Comparison of ENCODE assay signal across 7 mouse cellular contexts in the genomic region with DNA sequence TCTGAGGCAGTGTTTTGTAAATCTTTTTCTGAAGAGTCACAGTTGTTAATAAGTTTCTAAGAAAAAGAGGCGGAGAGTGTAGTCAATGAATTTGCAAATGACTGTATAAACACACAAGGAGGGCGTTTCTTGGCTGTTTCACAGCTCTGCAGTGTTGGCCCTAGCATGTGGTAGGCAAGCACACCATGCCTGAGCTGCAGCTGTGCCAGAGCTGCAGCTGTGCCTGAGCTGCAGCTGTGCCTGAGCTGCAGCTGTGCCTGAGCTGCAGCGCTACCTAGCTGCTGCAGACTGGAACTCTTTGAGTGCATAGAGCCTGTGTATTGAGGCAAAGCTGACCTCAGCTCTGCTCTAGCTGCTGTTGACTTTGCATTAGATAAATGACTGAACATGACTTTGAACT. TPM values are rescaled to one million over a fixed set of nuclear protein-coding genes. Genes with fewer than 3 reads are reported as not detected.
DNase-seq lines count a peak whose midpoint lies in the region; ATAC-seq and TF ChIP-seq lines count a peak whose summit lies in the region.

No protein-coding gene starts in this region.

- H3K9ac ChIP-seq in hindbrain, embryonic 15.5 days, result no peak overlapping the region
- no peak overlapping the region for H3K9ac ChIP-seq in liver, embryonic 14.5 days (replicated peaks)

- H3K27ac ChIP-seq in hindbrain, embryonic 15.5 days (replicated peaks), result no peak overlapping the region
- H3K27ac ChIP-seq in liver, embryonic 14.5 days, result no peak overlapping the region

- no peaks in the 10 kb centered on the region for H3K79me3 ChIP-seq in C2C12 (ENCODE audit: low read depth)

- H3K79me2 ChIP-seq in C2C12 (ENCODE audit: control insufficient read depth, insufficient read depth), result no peaks in the 10 kb centered on the region

- H3K4me2 ChIP-seq in hindbrain, embryonic 15.5 days, result no peak overlapping the region
- no peak overlapping the region for H3K4me2 ChIP-seq in liver, embryonic 14.5 days (ENCODE audit: low read depth)

- no peak overlapping the region for H3ac ChIP-seq in C2C12 (ENCODE audit: control insufficient read depth, insufficient read length, low read depth)

- no peaks in the 10 kb centered on the region for H3K4me1 ChIP-seq in hindbrain, embryonic 15.5 days (replicated peaks)
- no peaks in the 10 kb centered on the region for H3K4me1 ChIP-seq in liver, embryonic 14.5 days (replicated peaks; ENCODE audit: control insufficient read depth in 2 of 2, insufficient read depth in 2 of 2, low read length in 1 of 2)

- no peak for TF ChIP-seq CTCF in C2C12 (IDR thresholded peaks at IDR 0.05; ENCODE audit: control insufficient read depth, insufficient read depth, insufficient read length)
- TF ChIP-seq CTCF in liver, embryonic 14.5 days (IDR thresholded peaks at IDR 0.05; ENCODE audit: low read depth), result peak; percentile 68

- H3K4me3 ChIP-seq in C2C12 (ENCODE audit: insufficient read depth, poor library complexity, severe bottlenecking), result no peak overlapping the region
- no peak overlapping the region for H3K4me3 ChIP-seq in hindbrain, embryonic 15.5 days
- no peak overlapping the region for H3K4me3 ChIP-seq in liver, embryonic 14.5 days (ENCODE audit: insufficient read depth in 1 of 2, low read depth in 2 of 2, low read length in 2 of 2)

- ATAC-seq in hindbrain, embryonic 15.5 days (ENCODE audit: low FRiP score, low read depth), result peak; percentile 72; the same call in 1 of the 2 replicates
- peak; percentile 50; the same call in 1 of the 2 replicates for ATAC-seq in liver, embryonic 14.5 days (ENCODE audit: insufficient read depth)
- no peak for ATAC-seq in cerebellum, adult (ENCODE audit: insufficient number of reproducible peaks, low FRiP score, low TSS enrichment)

- H3K9me3 ChIP-seq in hindbrain, embryonic 15.5 days, result no peaks in the 10 kb centered on the region
- no peaks in the 10 kb centered on the region for H3K9me3 ChIP-seq in liver, embryonic 14.5 days (ENCODE audit: control insufficient read depth, low read length)

- TF ChIP-seq EP300 in liver, embryonic 14.5 days (IDR thresholded peaks at IDR 0.05; ENCODE audit: low read depth), result no peak

- H3K36me3 ChIP-seq in C2C12 (ENCODE audit: control insufficient read depth, insufficient read depth), result no peaks in the 10 kb centered on the region
- no peaks in the 10 kb centered on the region for H3K36me3 ChIP-seq in hindbrain, embryonic 15.5 days
- no peaks in the 10 kb centered on the region for H3K36me3 ChIP-seq in liver, embryonic 14.5 days (replicated peaks; ENCODE audit: control insufficient read depth, insufficient read depth, low read depth)

- no peaks in the 10 kb centered on the region for H3K27me3 ChIP-seq in C2C12 (ENCODE audit: control insufficient read depth, insufficient read depth, insufficient read length)
- H3K27me3 ChIP-seq in hindbrain, embryonic 15.5 days, result no peaks in the 10 kb centered on the region
- H3K27me3 ChIP-seq in liver, embryonic 14.5 days (ENCODE audit: control insufficient read depth, insufficient read depth, low read length), result no peaks in the 10 kb centered on the region

- WGBS in hindbrain, embryonic 15.5 days, result 24% methylated on average over 3 of the region's 3 CpGs
- 36% methylated on average over 3 of the region's 3 CpGs for WGBS in liver, embryonic 14.5 days (ENCODE audit: insufficient replicate concordance)

- peak; percentile 43 for DNase-seq in R1 (ENCODE audit: low read depth, low spot score)
- no peak for DNase-seq in liver, embryonic 14.5 days (ENCODE audit: low read depth in 3 of 3, low spot score in 3 of 3)
- DNase-seq in gastrocnemius, adult 8-10 months (ENCODE audit: low spot score in 2 of 2), result no peak
- DNase-seq in adrenal gland, adult 2 months, result no peak

TF ChIP-seq in C2C12, 6 proteins besides CTCF, POLR2A, EP300 and RAD21:
- TF ChIP-seq FOSL1 (IDR thresholded peaks at IDR 0.05; ENCODE audit: insufficient read depth, low read length, poor library complexity, severe bottlenecking) (no peak), CEBPB (IDR thresholded peaks at IDR 0.05; ENCODE audit: low read depth) (no peak), USF1 (IDR thresholded peaks at IDR 0.05; ENCODE audit: low read depth) (no peak), MYOD1 (IDR thresholded peaks at IDR 0.05; ENCODE audit: control insufficient read depth, insufficient read length, low read depth) (peak; percentile 94), MAX (IDR thresholded peaks at IDR 0.05) (no peak), MYOG (IDR thresholded peaks at IDR 0.05; ENCODE audit: control insufficient read depth, extremely low read depth, insufficient read length) (no peak)

RNA-seq across cellular contexts. Expression of a gene that starts 17.5 kb away (rescaled TPM):
- not detected for polyA plus RNA-seq in C2C12 (2012; fragmentation: generic; extraction: Trizol)
- polyA plus RNA-seq in hindbrain, embryonic 15.5 days (2015; fragmentation: Nextera tagmentation; extraction: Ambion mirVana), result 0.72 and 0.91 TPM in 2 replicates
- polyA plus RNA-seq in liver, embryonic 14.5 days (2012; rRNA removed), result 0.08 and 0.39 TPM in 2 replicates
- polyA plus RNA-seq in liver, embryonic 14.5 days (2014; fragmentation: Nextera tagmentation; extraction: Ambion mirVana), result 0.09 TPM in 1 of 2 replicates, not detected in the other
- not detected for total RNA-seq in gastrocnemius, adult 8-10 months (2022)
- not detected for total RNA-seq in adrenal gland, adult 2 months (2021)
- polyA plus RNA-seq in adrenal gland, adult 2 months (2012; rRNA removed), result not detected in 2 replicates

RNA-seq across cellular contexts. Expression of a gene that starts 17.8 kb away (rescaled TPM):
- polyA plus RNA-seq in C2C12 (2012; fragmentation: generic; extraction: Trizol), result 0.02 TPM
- polyA plus RNA-seq in hindbrain, embryonic 15.5 days (2015; fragmentation: Nextera tagmentation; extraction: Ambion mirVana), result 163 and 189 TPM in 2 replicates
- polyA plus RNA-seq in liver, embryonic 14.5 days (2012; rRNA removed), result 0.11 and 0.18 TPM in 2 replicates
- 0.08 TPM in 1 of 2 replicates, not detected in the other for polyA plus RNA-seq in liver, embryonic 14.5 days (2014; fragmentation: Nextera tagmentation; extraction: Ambion mirVana)
- under 1 TPM in 1 of 4 experiments, not detected in 3; 0.17 TPM for total RNA-seq in gastrocnemius, adult 8-10 months (2022)
- 1 to 10 TPM in 1 of 2 experiments, under 1 TPM in 1; 0.86 to 1.2 TPM for total RNA-seq in adrenal gland, adult 2 months (2021)
- polyA plus RNA-seq in adrenal gland, adult 2 months (2012; rRNA removed), result 0.89 and 1.6 TPM in 2 replicates

Comparison
In these comparisons a context has a peak if more than half of its experiments do, and no peak if none do; other contexts are left out.
1. RNA of a gene that starts 17.8 kb away (polyA plus RNA-seq): 163 to 189 TPM in hindbrain, embryonic 15.5 days; 0.89 to 1.6 TPM in adrenal gland, adult 2 months, 0.08 to 0.18 TPM in liver, embryonic 14.5 days and 0.02 TPM in C2C12 (single experiment); every median in the first group is over 10 times any median in the second.